Mouse (Mus musculus): ENCODE data around the gene Qrich1. TPM values are rescaled to one million over a fixed set of nuclear protein-coding genes. Genes with fewer than 3 reads are reported as not detected.

The Qrich1 gene
- 165 and 168 TPM in 2 replicates for polyA plus RNA-seq (2014; fragmentation: Nextera tagmentation; extraction: Ambion mirVana)

GRCm38 (mm10) chr9:108516380-108517251 is at the start of gene Qrich1:
Gene Qrich1, plus strand, starts transcription at chr9:108516806.
- WGBS: 1% methylated on average over 55 of the region's 55 CpGs
- no peaks in the 10 kb centered on the region for H3K9me3 ChIP-seq (replicated peaks; ENCODE audit: control insufficient read depth, low read length)
- H3K27me3 ChIP-seq (ENCODE audit: control insufficient read depth, insufficient read depth, low read length): no peaks in the 10 kb centered on the region
- peak; percentile 99 for DNase-seq (ENCODE audit: low spot score)
- peak within 1 kb of the TSS; percentile 99 for H3K27ac ChIP-seq (replicated peaks; ENCODE audit: low read depth, low read length)
- H3K4me3 ChIP-seq (ENCODE audit: low read depth, low read length): peak within 1 kb of the TSS; percentile 89
- H3K4me1 ChIP-seq (ENCODE audit: control insufficient read depth, insufficient read depth, low read length): no peaks in the 10 kb centered on the region; the same call in 1 of the 2 replicates
- ATAC-seq (replicated peaks; ENCODE audit: insufficient number of reproducible peaks, low FRiP score, low TSS enrichment, low read depth): peak; percentile 96
- H3K9ac ChIP-seq (replicated peaks; ENCODE audit: low read length): peak within 1 kb of the TSS; percentile 98
- H3K36me3 ChIP-seq (replicated peaks; ENCODE audit: control insufficient read depth, insufficient read depth, low read depth, low read length): peaks cover 13% of the 10 kb centered on the region
- H3K4me2 ChIP-seq (ENCODE audit: low read depth, low read length): peak within 1 kb of the TSS; percentile 87

- H3K4me1 ChIP-seq (ENCODE audit: control insufficient read depth, insufficient read depth, low read length): no peaks in the 10 kb centered on the region
- no peak overlapping the region for H3K4me2 ChIP-seq (ENCODE audit: low read depth, low read length)
- DNase-seq (ENCODE audit: low spot score) (no peak), ATAC-seq (replicated peaks; ENCODE audit: insufficient number of reproducible peaks, low FRiP score, low TSS enrichment, low read depth) (no peak)
- no peaks in the 10 kb centered on the region for H3K27me3 ChIP-seq (ENCODE audit: control insufficient read depth, insufficient read depth, low read length)
- no peak overlapping the region for H3K9ac ChIP-seq (replicated peaks; ENCODE audit: low read length)
- H3K36me3 ChIP-seq (replicated peaks; ENCODE audit: control insufficient read depth, insufficient read depth, low read depth, low read length): no peaks in the 10 kb centered on the region
- 72% methylated on average over 5 of the region's 5 CpGs for WGBS
- no peak overlapping the region for H3K4me3 ChIP-seq (ENCODE audit: low read depth, low read length)
- H3K9me3 ChIP-seq (replicated peaks; ENCODE audit: control insufficient read depth, low read length): no peaks in the 10 kb centered on the region
- no peak overlapping the region for H3K27ac ChIP-seq (replicated peaks; ENCODE audit: low read depth, low read length)
These were observed 47.2 kb upstream of the Qrich1 start for GRCm38 (mm10) chr9:108469430-108469829.

GRCm38 (mm10) chr9:108469845-108470244 is 46.8 kb upstream of the Qrich1 start:
- ATAC-seq (replicated peaks; ENCODE audit: insufficient number of reproducible peaks, low FRiP score, low TSS enrichment, low read depth) (no peak), DNase-seq (ENCODE audit: low spot score) (no peak)
- WGBS: 70% methylated on average over 4 of the region's 4 CpGs

GRCm38 (mm10) chr9:108474528-108474927 is 42.1 kb upstream of the Qrich1 start:
- 55% methylated on average over 1 of the region's 1 CpGs for WGBS
- no peak overlapping the region for H3K27ac ChIP-seq (replicated peaks; ENCODE audit: low read depth, low read length)
- DNase-seq (ENCODE audit: low spot score): no peak

More at GRCm38 (mm10) chr9:108469845-108470244, 46.8 kb upstream of the Qrich1 start:
- H3K36me3 ChIP-seq (replicated peaks; ENCODE audit: control insufficient read depth, insufficient read depth, low read depth, low read length): no peaks in the 10 kb centered on the region
- no peaks in the 10 kb centered on the region for H3K27me3 ChIP-seq (ENCODE audit: control insufficient read depth, insufficient read depth, low read length)
- H3K4me2 ChIP-seq (ENCODE audit: low read depth, low read length): no peak overlapping the region
- no peak overlapping the region for H3K9ac ChIP-seq (replicated peaks; ENCODE audit: low read length)
- H3K4me3 ChIP-seq (ENCODE audit: low read depth, low read length): no peak overlapping the region
- no peaks in the 10 kb centered on the region for H3K9me3 ChIP-seq (replicated peaks; ENCODE audit: control insufficient read depth, low read length)
- no peak overlapping the region for H3K27ac ChIP-seq (replicated peaks; ENCODE audit: low read depth, low read length)
- no peaks in the 10 kb centered on the region for H3K4me1 ChIP-seq (ENCODE audit: control insufficient read depth, insufficient read depth, low read length)

GRCm38 (mm10) chr9:108478638-108479156 is 37.9 kb upstream of the Qrich1 start:
- under 1% methylated on average over 20 of the region's 20 CpGs for WGBS
- Histone ChIP-seq H3K4me2 (ENCODE audit: low read depth, low read length) (peak overlapping the region; percentile 53), H3K4me1 (ENCODE audit: control insufficient read depth, insufficient read depth, low read length) (peaks cover 4% of the 10 kb centered on the region), H3K9ac (replicated peaks; ENCODE audit: low read length) (peak overlapping the region; percentile 67), H3K36me3 (replicated peaks; ENCODE audit: control insufficient read depth, insufficient read depth, low read depth, low read length) (no peaks in the 10 kb centered on the region), H3K27me3 (ENCODE audit: control insufficient read depth, insufficient read depth, low read length) (no peaks in the 10 kb centered on the region), H3K9me3 (replicated peaks; ENCODE audit: control insufficient read depth, low read length) (no peaks in the 10 kb centered on the region), H3K4me3 (ENCODE audit: low read depth, low read length) (peak overlapping the region; percentile 38), H3K27ac (replicated peaks; ENCODE audit: low read depth, low read length) (peak overlapping the region; percentile 76)
- peak; percentile 63; the same call in 1 of the 2 replicates for ATAC-seq (replicated peaks; ENCODE audit: insufficient number of reproducible peaks, low FRiP score, low TSS enrichment, low read depth)
- peak; percentile 89 for DNase-seq (ENCODE audit: low spot score)

More at GRCm38 (mm10) chr9:108474528-108474927, 42.1 kb upstream of the Qrich1 start:
- H3K27me3 ChIP-seq (ENCODE audit: control insufficient read depth, insufficient read depth, low read length): no peaks in the 10 kb centered on the region
- no peak for ATAC-seq (replicated peaks; ENCODE audit: insufficient number of reproducible peaks, low FRiP score, low TSS enrichment, low read depth)
- no peak overlapping the region for H3K4me2 ChIP-seq (ENCODE audit: low read depth, low read length)
- H3K9me3 ChIP-seq (replicated peaks; ENCODE audit: control insufficient read depth, low read length): no peaks in the 10 kb centered on the region
- no peaks in the 10 kb centered on the region; the same call in 1 of the 2 replicates for H3K4me1 ChIP-seq (ENCODE audit: control insufficient read depth, insufficient read depth, low read length)
- H3K36me3 ChIP-seq (replicated peaks; ENCODE audit: control insufficient read depth, insufficient read depth, low read depth, low read length): no peaks in the 10 kb centered on the region
- H3K4me3 ChIP-seq (ENCODE audit: low read depth, low read length): no peak overlapping the region
- H3K9ac ChIP-seq (replicated peaks; ENCODE audit: low read length): no peak overlapping the region

GRCm38 (mm10) chr9:108479241-108479640 is 37.4 kb upstream of the Qrich1 start:
- H3K36me3 ChIP-seq (replicated peaks; ENCODE audit: control insufficient read depth, insufficient read depth, low read depth, low read length): peaks cover 3% of the 10 kb centered on the region
- H3K4me1 ChIP-seq (ENCODE audit: control insufficient read depth, insufficient read depth, low read length): peaks cover 4% of the 10 kb centered on the region
- 0 out of 2 replicates have a peak overlapping the region, but pooled peaks have one; percentile 35 for H3K9ac ChIP-seq (replicated peaks; ENCODE audit: low read length)
- H3K27me3 ChIP-seq (ENCODE audit: control insufficient read depth, insufficient read depth, low read length): no peaks in the 10 kb centered on the region
- no peak overlapping the region; the same call in none of the 2 replicates for H3K4me2 ChIP-seq (ENCODE audit: low read depth, low read length)
- H3K4me3 ChIP-seq (ENCODE audit: low read depth, low read length): no peak overlapping the region
- DNase-seq (ENCODE audit: low spot score) (no peak), ATAC-seq (replicated peaks; ENCODE audit: insufficient number of reproducible peaks, low FRiP score, low TSS enrichment, low read depth) (0 out of 2 replicates have a peak, but pooled peaks have one; percentile 9)
- 39% methylated on average over 11 of the region's 11 CpGs for WGBS
- H3K9me3 ChIP-seq (replicated peaks; ENCODE audit: control insufficient read depth, low read length): no peaks in the 10 kb centered on the region
- peak overlapping the region; percentile 76 for H3K27ac ChIP-seq (replicated peaks; ENCODE audit: low read depth, low read length)

- H3K27me3 ChIP-seq (ENCODE audit: control insufficient read depth, insufficient read depth, low read length): no peaks in the 10 kb centered on the region
- 11% methylated on average over 10 of the region's 10 CpGs for WGBS
- peak; percentile 93 for DNase-seq (ENCODE audit: low spot score)
- H3K27ac ChIP-seq (replicated peaks; ENCODE audit: low read depth, low read length): peak within 1 kb of the TSS; percentile 76
- H3K9ac ChIP-seq (replicated peaks; ENCODE audit: low read length): peak within 1 kb of the TSS; percentile 70
- H3K4me3 ChIP-seq (ENCODE audit: low read depth, low read length): peak within 1 kb of the TSS; percentile 51
- peaks cover 4% of the 10 kb centered on the region for H3K36me3 ChIP-seq (replicated peaks; ENCODE audit: control insufficient read depth, insufficient read depth, low read depth, low read length)
- H3K4me1 ChIP-seq (ENCODE audit: control insufficient read depth, insufficient read depth, low read length): peaks cover 4% of the 10 kb centered on the region
- peak within 1 kb of the TSS; percentile 85 for H3K4me2 ChIP-seq (ENCODE audit: low read depth, low read length)
- H3K9me3 ChIP-seq (replicated peaks; ENCODE audit: control insufficient read depth, low read length): no peaks in the 10 kb centered on the region
- ATAC-seq (replicated peaks; ENCODE audit: insufficient number of reproducible peaks, low FRiP score, low TSS enrichment, low read depth): peak; percentile 61
These were observed 36.8 kb upstream of the Qrich1 start, which contains the start of gene Lamb2 for GRCm38 (mm10) chr9:108479721-108480351. Gene Lamb2, plus strand, starts transcription at chr9:108479736.

Data from embryonic facial prominence, embryonic 11.5 days (tissue).